Mouse (Mus musculus): ENCODE data around the gene Dars2. TPM values are rescaled to one million over a fixed set of nuclear protein-coding genes. Genes with fewer than 3 reads are reported as not detected.

Gene Dars2
- total and polyA plus RNA-seq, 2 experiments, result 11.4 to 20.2 TPM

DNA sequence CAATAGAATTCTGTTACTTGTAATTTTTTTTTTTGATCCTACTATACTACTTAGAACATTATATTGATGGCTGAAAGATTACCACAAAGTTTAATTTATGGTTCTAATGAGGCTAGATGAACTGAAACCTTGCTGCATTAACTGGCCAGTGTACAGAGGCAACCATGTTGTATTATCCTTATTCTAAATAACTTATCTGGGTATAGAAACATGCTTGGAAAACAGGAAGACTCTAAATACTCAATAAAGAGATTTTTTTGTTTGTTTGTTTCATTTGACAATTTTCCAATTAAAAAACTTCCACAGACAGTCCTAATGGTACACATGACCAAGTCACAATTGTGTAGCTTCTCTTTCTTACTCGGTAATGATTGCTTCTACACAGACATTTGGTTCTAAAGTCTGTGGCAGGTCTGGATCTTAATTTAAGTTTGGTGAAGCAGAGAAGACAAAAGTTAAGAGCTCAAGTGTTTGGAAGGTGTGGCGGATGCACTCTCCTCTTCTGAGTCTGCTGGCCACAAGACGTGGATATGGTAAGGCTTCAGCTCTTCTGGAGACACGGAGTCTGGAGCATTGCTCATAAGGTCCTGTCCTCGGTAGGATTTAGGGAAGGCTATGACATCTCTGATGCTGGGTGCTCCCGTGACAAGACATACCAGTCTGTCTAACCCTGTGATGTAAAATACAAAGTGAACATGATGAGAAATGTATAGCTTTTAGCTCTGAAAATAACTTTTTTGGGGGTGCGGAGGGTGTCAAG lies 29.0 kb downstream of the Dars2 start:
- Histone ChIP-seq H3K27me3 (ENCODE audit: control insufficient read depth, insufficient read depth, low read length) (no peaks in the 10 kb centered on the region), H3K79me2 (ENCODE audit: control insufficient read depth, insufficient read depth, low read length) (no peaks in the 10 kb centered on the region), H3K4me3 (ENCODE audit: insufficient read depth, low read depth, low read length) (no peak overlapping the region), H3K9ac (ENCODE audit: low read depth, low read length) (no peak overlapping the region), H3K36me3 (ENCODE audit: control insufficient read depth, insufficient read depth, low read length) (peaks cover 35% of the 10 kb centered on the region), H3K27ac (replicated peaks; ENCODE audit: insufficient read depth, low read depth, low read length) (no peak overlapping the region), H3K4me1 (ENCODE audit: control insufficient read depth, insufficient read depth, low read length) (peaks cover 10% of the 10 kb centered on the region; the same call in 1 of the 2 replicates)
- 92% methylated on average over 7 of the region's 7 CpGs for WGBS
- no peak for DNase-seq (ENCODE audit: extremely low read depth, low read depth, low spot score)
- no peak for TF ChIP-seq POLR2A (IDR thresholded peaks at IDR 0.05; ENCODE audit: extremely low read depth, insufficient read depth, low read length)
- TF ChIP-seq CTCF (IDR thresholded peaks at IDR 0.05; ENCODE audit: low read depth, low read length), result no peak

- H3K27me3 ChIP-seq (ENCODE audit: control insufficient read depth, insufficient read depth, low read length), result no peaks in the 10 kb centered on the region
- no peak overlapping the region for H3K4me3 ChIP-seq (ENCODE audit: insufficient read depth, low read depth, low read length)
- DNase-seq (ENCODE audit: extremely low read depth, low read depth, low spot score), result no peak
- H3K36me3 ChIP-seq (ENCODE audit: control insufficient read depth, insufficient read depth, low read length), result peaks cover 40% of the 10 kb centered on the region
- no peak overlapping the region for H3K27ac ChIP-seq (replicated peaks; ENCODE audit: insufficient read depth, low read depth, low read length)
- H3K9ac ChIP-seq (ENCODE audit: low read depth, low read length), result no peak overlapping the region
- H3K4me1 ChIP-seq (ENCODE audit: control insufficient read depth, insufficient read depth, low read length), result peaks cover 16% of the 10 kb centered on the region; the same call in 1 of the 2 replicates
- H3K79me2 ChIP-seq (ENCODE audit: control insufficient read depth, insufficient read depth, low read length), result no peaks in the 10 kb centered on the region
- TF ChIP-seq POLR2A (IDR thresholded peaks at IDR 0.05; ENCODE audit: extremely low read depth, insufficient read depth, low read length), result no peak
- TF ChIP-seq CTCF (IDR thresholded peaks at IDR 0.05; ENCODE audit: low read depth, low read length), result no peak
Measured at GRCm38 (mm10) chr1:161040855-161041254, 29.6 kb downstream of the Dars2 start.

DNA sequence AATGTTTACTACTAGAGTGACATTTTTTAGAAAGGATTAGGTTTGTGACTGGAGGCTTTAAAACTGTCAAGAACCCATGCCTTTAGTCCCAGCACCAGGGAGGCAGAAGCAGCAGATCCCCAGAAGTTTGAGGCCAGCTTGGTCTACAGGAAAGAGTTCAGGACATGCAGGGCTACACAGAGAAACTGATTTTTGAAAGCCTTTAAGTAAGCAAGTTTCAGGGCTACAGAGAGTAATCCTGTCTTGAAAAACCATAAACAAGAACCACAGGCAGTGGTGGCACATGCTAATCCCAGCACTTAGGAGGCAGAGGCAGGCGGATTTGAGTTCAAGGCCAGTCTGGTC lies 30.1 kb downstream of the Dars2 start:
- TF ChIP-seq CTCF (IDR thresholded peaks at IDR 0.05; ENCODE audit: low read depth, low read length) (no peak), POLR2A (IDR thresholded peaks at IDR 0.05; ENCODE audit: extremely low read depth, insufficient read depth, low read length) (no peak)
- Histone ChIP-seq H3K4me1 (ENCODE audit: control insufficient read depth, insufficient read depth, low read length) (peaks cover 17% of the 10 kb centered on the region; the same call in 1 of the 2 replicates), H3K9ac (ENCODE audit: low read depth, low read length) (no peak overlapping the region), H3K27me3 (ENCODE audit: control insufficient read depth, insufficient read depth, low read length) (no peaks in the 10 kb centered on the region), H3K27ac (replicated peaks; ENCODE audit: insufficient read depth, low read depth, low read length) (no peak overlapping the region), H3K79me2 (ENCODE audit: control insufficient read depth, insufficient read depth, low read length) (no peaks in the 10 kb centered on the region), H3K4me3 (ENCODE audit: insufficient read depth, low read depth, low read length) (no peak overlapping the region), H3K36me3 (ENCODE audit: control insufficient read depth, insufficient read depth, low read length) (peaks cover 42% of the 10 kb centered on the region)
- DNase-seq (ENCODE audit: extremely low read depth, low read depth, low spot score), result no peak
- WGBS, result 31% methylated on average over 1 of the region's 1 CpGs

DNA sequence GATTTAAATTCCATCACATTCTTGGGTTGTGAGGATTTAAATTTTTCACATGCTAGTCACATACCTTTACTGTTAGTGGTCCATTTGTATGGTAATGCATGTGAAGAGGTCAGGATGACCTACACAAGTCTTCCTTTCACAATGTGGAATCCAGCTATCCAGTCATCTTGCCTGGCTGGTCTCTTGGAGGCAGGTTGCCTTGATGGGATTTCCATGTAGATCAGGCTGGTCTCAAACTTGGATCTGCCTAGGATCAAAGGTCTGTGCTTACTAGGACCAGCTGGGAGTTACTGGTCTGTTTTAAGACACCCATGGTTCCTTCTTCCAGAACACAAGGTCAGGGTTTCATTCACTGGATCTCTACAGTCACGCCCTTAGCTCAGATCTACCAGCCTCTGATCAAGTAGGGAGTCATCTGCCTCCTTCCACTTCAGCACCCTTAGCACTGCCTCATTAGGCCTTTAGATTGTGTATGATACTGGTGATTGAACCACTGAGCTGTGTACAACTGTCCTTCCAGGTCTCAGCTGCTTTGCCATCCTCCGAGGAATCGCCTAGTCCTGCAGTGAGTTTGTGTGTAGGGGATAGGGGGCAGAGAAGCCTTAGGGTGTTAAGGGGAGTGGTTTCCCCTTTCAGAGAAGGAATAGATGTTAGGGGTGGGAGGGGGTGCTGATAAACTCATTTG lies 30.6 kb downstream of the Dars2 start:
- Histone ChIP-seq H3K9ac (ENCODE audit: low read depth, low read length) (no peak overlapping the region), H3K36me3 (ENCODE audit: control insufficient read depth, insufficient read depth, low read length) (peaks cover 38% of the 10 kb centered on the region), H3K4me1 (ENCODE audit: control insufficient read depth, insufficient read depth, low read length) (peaks cover 17% of the 10 kb centered on the region; the same call in 1 of the 2 replicates), H3K27ac (replicated peaks; ENCODE audit: insufficient read depth, low read depth, low read length) (no peak overlapping the region), H3K4me3 (ENCODE audit: insufficient read depth, low read depth, low read length) (no peak overlapping the region), H3K27me3 (ENCODE audit: control insufficient read depth, insufficient read depth, low read length) (no peaks in the 10 kb centered on the region), H3K79me2 (ENCODE audit: control insufficient read depth, insufficient read depth, low read length) (no peaks in the 10 kb centered on the region)
- DNase-seq (ENCODE audit: extremely low read depth, low read depth, low spot score), result no peak
- no peak for TF ChIP-seq POLR2A (IDR thresholded peaks at IDR 0.05; ENCODE audit: extremely low read depth, insufficient read depth, low read length)
- TF ChIP-seq CTCF (IDR thresholded peaks at IDR 0.05; ENCODE audit: low read depth, low read length), result no peak
- WGBS, result 73% methylated on average over 3 of the region's 3 CpGs

GRCm38 (mm10) chr1:161038968-161039721 lies 31.3 kb downstream of the Dars2 start:
- peaks cover 35% of the 10 kb centered on the region for H3K36me3 ChIP-seq (ENCODE audit: control insufficient read depth, insufficient read depth, low read length)
- WGBS, result 74% methylated on average over 3 of the region's 3 CpGs
- H3K79me2 ChIP-seq (ENCODE audit: control insufficient read depth, insufficient read depth, low read length), result no peaks in the 10 kb centered on the region
- no peak for TF ChIP-seq POLR2A (IDR thresholded peaks at IDR 0.05; ENCODE audit: extremely low read depth, insufficient read depth, low read length)
- TF ChIP-seq CTCF (IDR thresholded peaks at IDR 0.05; ENCODE audit: low read depth, low read length), result no peak
- H3K9ac ChIP-seq (ENCODE audit: low read depth, low read length), result no peak overlapping the region
- H3K4me3 ChIP-seq (ENCODE audit: insufficient read depth, low read depth, low read length), result no peak overlapping the region
- H3K4me1 ChIP-seq (ENCODE audit: control insufficient read depth, insufficient read depth, low read length), result peaks cover 17% of the 10 kb centered on the region; the same call in 1 of the 2 replicates
- H3K27me3 ChIP-seq (ENCODE audit: control insufficient read depth, insufficient read depth, low read length), result no peaks in the 10 kb centered on the region
- H3K27ac ChIP-seq (replicated peaks; ENCODE audit: insufficient read depth, low read depth, low read length), result no peak overlapping the region
- no peak for DNase-seq (ENCODE audit: extremely low read depth, low read depth, low spot score)
